Mouse (Mus musculus) T-cell, adult 66 days (primary cell): Measurements from ENCODE around the gene Vamp9. TPM values are rescaled to one million over a fixed set of nuclear protein-coding genes. Genes with fewer than 3 reads are reported as not detected.

Experiments used
- total RNA-seq, 2 experiments: library from RNA; stranded (reverse); gene quantifications; 3 replicates in 1 of 2; 4 replicates in 1 of 2; pipeline ENCODE4 v1.2.4; 2023

Gene Vamp9
- not detected for total RNA-seq

GRCm38 (mm10) chr5:99906181-99906956, at the start of gene Vamp9:
Gene Vamp9, plus strand, starts transcription at chr5:99906254.

GRCm38 (mm10) chr5:99978699-99979442, 72.8 kb downstream of the Vamp9 start, which contains the start of the genes Hnrnpd and 4930524J08Rik:
Gene Hnrnpd, minus strand, starts transcription at chr5:99978938.
Gene 4930524J08Rik, plus strand, starts transcription at chr5:99979061.

Other genes starting within 250 kb of the Vamp9 start
- gene Rasgef1b, start 177.2 kb upstream of the Vamp9 start, total RNA-seq: 1 to 10 TPM; 3.5 to 3.9 TPM
- gene Hnrnpd, start 72.7 kb downstream of the Vamp9 start, total RNA-seq: 100 to 1,000 TPM; 261 to 279 TPM
- 1 to 10 TPM in 1 of 2 experiments, not detected in 1; 2.1 TPM for gene 4930524J08Rik, start 72.8 kb downstream of the Vamp9 start, total RNA-seq
- 100 to 1,000 TPM; 332 to 347 TPM for gene Hnrnpdl, start 133.4 kb downstream of the Vamp9 start, total RNA-seq
- 10 to 100 TPM; 23.2 to 24.9 TPM for gene Enoph1, start 133.7 kb downstream of the Vamp9 start, total RNA-seq